12 mouse cellular contexts compared by ENCODE assay signal in genomic region chr1:137195065-137195620, GRCm38 (mm10).
"Had no signal": no experiment of that assay in that cellular context is flagged by ENCODE, and none has a peak within 500 bp of the region (broad histone marks: within the 10 kb centered on the region; RNA-seq: fewer than 3 reads in every experiment).

No protein-coding gene starts in this region.

- H3K4me3 ChIP-seq: limb, embryonic 13.5 days; liver, embryonic 12.5 days; lung, embryonic 15.5 days; midbrain, embryonic 13.5 days; myocyte; neural tube, embryonic 15.5 days had no signal

- DNase-seq: left cerebral cortex, postnatal 4 days; right cerebral cortex, adult 18-20 months; right cerebral cortex, postnatal 25 days; thymus, postnatal 4 days had no signal

- H3K27ac ChIP-seq: hindbrain, postnatal 0 days; kidney, postnatal 0 days; limb, embryonic 13.5 days; liver, embryonic 12.5 days; lung, embryonic 15.5 days; midbrain, embryonic 13.5 days; neural tube, embryonic 15.5 days had no signal

- H3K9ac ChIP-seq: limb, embryonic 13.5 days; liver, embryonic 12.5 days; lung, embryonic 15.5 days; midbrain, embryonic 13.5 days; neural tube, embryonic 15.5 days had no signal

- H3K27me3 ChIP-seq: limb, embryonic 13.5 days; liver, embryonic 12.5 days; lung, embryonic 15.5 days; midbrain, embryonic 13.5 days; neural tube, embryonic 15.5 days had no signal

- H3K4me1 ChIP-seq: limb, embryonic 13.5 days; liver, embryonic 12.5 days; lung, embryonic 15.5 days; midbrain, embryonic 13.5 days; neural tube, embryonic 15.5 days had no signal

- H3K36me3 ChIP-seq: limb, embryonic 13.5 days; liver, embryonic 12.5 days; lung, embryonic 15.5 days; midbrain, embryonic 13.5 days; neural tube, embryonic 15.5 days had no signal

- ATAC-seq: hindbrain, postnatal 0 days; liver, embryonic 12.5 days; midbrain, embryonic 13.5 days had no signal

- H3K4me2 ChIP-seq: limb, embryonic 13.5 days; liver, embryonic 12.5 days; lung, embryonic 15.5 days; midbrain, embryonic 13.5 days; neural tube, embryonic 15.5 days had no signal

- H3K9me3 ChIP-seq: limb, embryonic 13.5 days; liver, embryonic 12.5 days; lung, embryonic 15.5 days; midbrain, embryonic 13.5 days; neural tube, embryonic 15.5 days had no signal
